Mouse (Mus musculus): ENCODE results near the gene Hpse. TPM values are rescaled to one million over a fixed set of nuclear protein-coding genes. Genes with fewer than 3 reads are reported as not detected.

Hpse gene
- polyA plus RNA-seq, 1 experiment: 0.66 TPM

DNA sequence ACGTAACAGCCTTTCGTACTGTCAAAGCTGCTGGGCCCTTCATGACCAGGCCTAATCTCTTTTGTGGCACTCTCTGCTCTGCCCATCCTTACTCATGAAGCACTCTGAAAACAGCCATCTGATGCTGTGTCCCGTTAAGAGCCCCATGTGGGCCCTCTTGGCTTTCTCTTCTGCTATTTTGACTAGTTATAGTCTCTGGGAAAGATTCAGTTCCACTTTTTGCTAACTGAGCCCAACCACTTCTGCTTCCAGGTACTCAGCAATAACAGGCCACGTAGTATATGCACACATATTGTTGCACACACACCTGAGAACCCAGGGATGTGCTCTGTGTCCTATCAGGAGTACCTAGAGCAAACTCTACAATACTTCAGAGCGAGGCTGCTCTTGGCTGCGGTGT is 56.5 kb downstream of the Hpse start:
- TF ChIP-seq MYOG (IDR thresholded peaks at IDR 0.05; ENCODE audit: control insufficient read depth in 1 of 3, insufficient read depth in 1 of 3, insufficient read length in 2 of 3, low read depth in 2 of 3) (no peak), POLR2AphosphoS2 (IDR thresholded peaks at IDR 0.05; ENCODE audit: insufficient read length, low read depth) (no peak), MYOD1 (IDR thresholded peaks at IDR 0.05; ENCODE audit: control insufficient read depth in 1 of 3, insufficient read length in 2 of 3, low read depth in 2 of 3) (no peak), TCF3 (IDR thresholded peaks at IDR 0.05; ENCODE audit: insufficient read length, low read depth) (no peak), SRF (IDR thresholded peaks at IDR 0.05; ENCODE audit: control insufficient read depth, insufficient read length, low read depth) (no peak), MAX (IDR thresholded peaks at IDR 0.05; ENCODE audit: low read depth) (no peak), E2F4 (IDR thresholded peaks at IDR 0.05; ENCODE audit: insufficient read depth) (no peak), TCF12 (IDR thresholded peaks at IDR 0.05; ENCODE audit: insufficient read depth, poor library complexity, severe bottlenecking) (no peak), POLR2A (IDR thresholded peaks at IDR 0.05; ENCODE audit: insufficient read length, low read depth) (no peak), REST (IDR thresholded peaks at IDR 0.05; ENCODE audit: insufficient read depth, insufficient read length) (no peak), USF1 (IDR thresholded peaks at IDR 0.05; ENCODE audit: low read depth) (no peak), CEBPB (IDR thresholded peaks at IDR 0.05; ENCODE audit: insufficient read depth, poor library complexity, severe bottlenecking) (no peak)
- Histone ChIP-seq H3K4me2 (ENCODE audit: low read depth) (no peak overlapping the region), H3K27me3 (ENCODE audit: control insufficient read depth, insufficient read depth, insufficient read length) (no peaks in the 10 kb centered on the region), H3ac (ENCODE audit: control insufficient read depth, insufficient read length) (no peak overlapping the region), H3K4me3 (no peak overlapping the region), H3K36me3 (ENCODE audit: control insufficient read depth, insufficient read depth) (peaks cover 20% of the 10 kb centered on the region), H3K79me2 (ENCODE audit: control insufficient read depth, insufficient read depth) (no peaks in the 10 kb centered on the region)

GRCm38 (mm10) chr5:100658460-100658859 is 61.1 kb downstream of the Hpse start:
- Histone ChIP-seq H3ac (ENCODE audit: control insufficient read depth, insufficient read length) (no peak overlapping the region), H3K36me3 (ENCODE audit: control insufficient read depth, insufficient read depth) (peaks cover 19% of the 10 kb centered on the region), H3K4me3 (no peak overlapping the region), H3K79me2 (ENCODE audit: control insufficient read depth, insufficient read depth) (no peaks in the 10 kb centered on the region), H3K4me2 (ENCODE audit: low read depth) (no peak overlapping the region), H3K27me3 (ENCODE audit: control insufficient read depth, insufficient read depth, insufficient read length) (no peaks in the 10 kb centered on the region)
- TF ChIP-seq POLR2A (IDR thresholded peaks at IDR 0.05; ENCODE audit: insufficient read length, low read depth): no peak
- TF ChIP-seq SRF (IDR thresholded peaks at IDR 0.05; ENCODE audit: control insufficient read depth, insufficient read length, low read depth): no peak
- TF ChIP-seq POLR2AphosphoS2 (IDR thresholded peaks at IDR 0.05; ENCODE audit: insufficient read length, low read depth): no peak
- TF ChIP-seq MAX (IDR thresholded peaks at IDR 0.05; ENCODE audit: low read depth): no peak
- TF ChIP-seq CEBPB (IDR thresholded peaks at IDR 0.05; ENCODE audit: insufficient read depth, poor library complexity, severe bottlenecking): no peak
- TF ChIP-seq MYOD1 (IDR thresholded peaks at IDR 0.05; ENCODE audit: control insufficient read depth in 1 of 3, insufficient read length in 2 of 3, low read depth in 2 of 3): peak in 2 of 3 experiments; percentile 70 to 76
- TF ChIP-seq TCF3 (IDR thresholded peaks at IDR 0.05; ENCODE audit: insufficient read length, low read depth): no peak
- TF ChIP-seq TCF12 (IDR thresholded peaks at IDR 0.05; ENCODE audit: insufficient read depth, poor library complexity, severe bottlenecking): no peak
- TF ChIP-seq E2F4 (IDR thresholded peaks at IDR 0.05; ENCODE audit: insufficient read depth): no peak
- no peak for TF ChIP-seq REST (IDR thresholded peaks at IDR 0.05; ENCODE audit: insufficient read depth, insufficient read length)
- no peak for TF ChIP-seq USF1 (IDR thresholded peaks at IDR 0.05; ENCODE audit: low read depth)
- peak in 1 of 3 experiments; percentile 34 for TF ChIP-seq MYOG (IDR thresholded peaks at IDR 0.05; ENCODE audit: control insufficient read depth in 1 of 3, insufficient read depth in 1 of 3, insufficient read length in 2 of 3, low read depth in 2 of 3)

DNA sequence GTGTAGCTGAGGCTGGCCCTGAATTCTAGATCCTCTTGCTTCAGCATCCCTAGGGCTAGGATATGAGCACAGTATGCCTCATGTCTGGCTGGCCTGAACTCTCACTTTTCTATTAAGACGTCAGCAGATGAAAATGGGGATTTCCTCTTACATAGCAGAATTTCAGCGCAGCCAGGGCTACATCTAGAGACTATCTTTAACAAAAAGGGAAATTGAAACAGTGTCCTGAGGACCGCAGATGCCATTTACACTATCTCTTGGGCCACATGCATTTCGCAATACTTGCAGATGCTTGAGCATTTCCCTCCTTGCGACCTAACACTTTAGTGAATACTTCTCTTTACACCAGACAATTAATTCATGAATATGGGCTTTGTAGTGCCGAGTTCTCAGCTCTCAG is 63.2 kb downstream of the Hpse start:
- H3ac ChIP-seq (ENCODE audit: control insufficient read depth, insufficient read length): no peak overlapping the region
- H3K36me3 ChIP-seq (ENCODE audit: control insufficient read depth, insufficient read depth): peaks cover 7% of the 10 kb centered on the region

DNA sequence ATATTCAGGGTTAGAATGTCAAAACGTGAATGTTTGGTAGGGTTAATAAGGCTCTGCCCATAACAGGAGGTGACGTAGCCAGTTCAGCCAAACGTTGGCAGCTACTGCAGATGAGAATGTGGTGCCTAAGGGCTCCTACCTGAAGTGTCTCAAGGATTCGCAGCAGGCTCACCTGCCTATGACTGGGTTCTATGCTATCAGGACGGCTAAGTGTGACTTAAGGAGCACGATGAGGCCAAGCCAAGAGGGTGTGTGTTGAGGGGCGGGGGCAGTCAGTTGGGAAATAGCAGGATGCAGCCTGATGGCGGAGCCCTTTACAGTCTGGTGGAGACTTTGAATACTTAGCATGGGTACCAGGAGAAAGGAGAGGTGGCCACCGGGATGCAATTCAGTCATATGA is 67.2 kb downstream of the Hpse start:
- Histone ChIP-seq H3K27me3 (ENCODE audit: control insufficient read depth, insufficient read depth, insufficient read length) (no peaks in the 10 kb centered on the region), H3ac (ENCODE audit: control insufficient read depth, insufficient read length) (no peak overlapping the region), H3K4me3 (no peak overlapping the region), H3K36me3 (ENCODE audit: control insufficient read depth, insufficient read depth) (peaks cover 7% of the 10 kb centered on the region), H3K79me2 (ENCODE audit: control insufficient read depth, insufficient read depth) (no peaks in the 10 kb centered on the region), H3K4me2 (ENCODE audit: low read depth) (no peak overlapping the region)
- TF ChIP-seq MYOD1 (IDR thresholded peaks at IDR 0.05; ENCODE audit: control insufficient read depth in 1 of 3, insufficient read length in 2 of 3, low read depth in 2 of 3): no peak
- TF ChIP-seq CEBPB (IDR thresholded peaks at IDR 0.05; ENCODE audit: insufficient read depth, poor library complexity, severe bottlenecking): no peak
- no peak for TF ChIP-seq USF1 (IDR thresholded peaks at IDR 0.05; ENCODE audit: low read depth)
- TF ChIP-seq MYOG (IDR thresholded peaks at IDR 0.05; ENCODE audit: control insufficient read depth in 1 of 3, insufficient read depth in 1 of 3, insufficient read length in 2 of 3, low read depth in 2 of 3): no peak
- TF ChIP-seq MAX (IDR thresholded peaks at IDR 0.05; ENCODE audit: low read depth): no peak
- TF ChIP-seq TCF3 (IDR thresholded peaks at IDR 0.05; ENCODE audit: insufficient read length, low read depth): no peak
- TF ChIP-seq REST (IDR thresholded peaks at IDR 0.05; ENCODE audit: insufficient read depth, insufficient read length): no peak
- no peak for TF ChIP-seq SRF (IDR thresholded peaks at IDR 0.05; ENCODE audit: control insufficient read depth, insufficient read length, low read depth)
- no peak for TF ChIP-seq POLR2AphosphoS2 (IDR thresholded peaks at IDR 0.05; ENCODE audit: insufficient read length, low read depth)
- TF ChIP-seq E2F4 (IDR thresholded peaks at IDR 0.05; ENCODE audit: insufficient read depth): no peak
- no peak for TF ChIP-seq TCF12 (IDR thresholded peaks at IDR 0.05; ENCODE audit: insufficient read depth, poor library complexity, severe bottlenecking)
- TF ChIP-seq POLR2A (IDR thresholded peaks at IDR 0.05; ENCODE audit: insufficient read length, low read depth): no peak

More for the DNA sequence above, 63.2 kb downstream of the Hpse start:
- no peak for TF ChIP-seq MYOG (IDR thresholded peaks at IDR 0.05; ENCODE audit: control insufficient read depth in 1 of 3, insufficient read depth in 1 of 3, insufficient read length in 2 of 3, low read depth in 2 of 3)
- TF ChIP-seq CEBPB (IDR thresholded peaks at IDR 0.05; ENCODE audit: insufficient read depth, poor library complexity, severe bottlenecking): 0 out of 2 replicates have a peak, but pooled peaks have one; percentile 11
- Histone ChIP-seq H3K79me2 (ENCODE audit: control insufficient read depth, insufficient read depth) (no peaks in the 10 kb centered on the region), H3K4me3 (no peak overlapping the region), H3K27me3 (ENCODE audit: control insufficient read depth, insufficient read depth, insufficient read length) (no peaks in the 10 kb centered on the region), H3K4me2 (ENCODE audit: low read depth) (no peak overlapping the region)

DNA sequence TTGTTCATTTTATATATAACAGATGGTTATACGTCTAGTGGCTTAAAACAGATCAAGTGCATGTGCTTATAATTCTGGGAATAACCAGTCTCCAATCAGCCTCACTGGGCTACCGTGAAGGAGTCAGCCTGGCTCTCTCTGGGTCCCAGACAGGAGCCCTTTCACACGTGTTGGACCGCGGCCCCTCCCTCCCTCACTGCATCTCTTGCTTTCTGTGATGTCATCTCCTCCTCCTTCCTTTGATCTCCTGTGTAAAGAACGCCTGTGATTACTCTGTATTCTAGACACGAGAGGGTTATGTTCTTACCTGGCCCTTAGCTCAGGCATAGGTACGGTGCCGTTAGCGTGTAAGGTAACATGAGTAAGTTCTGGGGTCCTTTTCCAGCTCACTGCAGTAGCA is 68.0 kb downstream of the Hpse start:
- H3K36me3 ChIP-seq (ENCODE audit: control insufficient read depth, insufficient read depth): peaks cover 5% of the 10 kb centered on the region
- H3K4me2 ChIP-seq (ENCODE audit: low read depth): no peak overlapping the region

More for the DNA sequence above, 68.0 kb downstream of the Hpse start:
- H3K27me3 ChIP-seq (ENCODE audit: control insufficient read depth, insufficient read depth, insufficient read length): no peaks in the 10 kb centered on the region
- no peaks in the 10 kb centered on the region for H3K79me2 ChIP-seq (ENCODE audit: control insufficient read depth, insufficient read depth)
- TF ChIP-seq POLR2A (IDR thresholded peaks at IDR 0.05; ENCODE audit: insufficient read length, low read depth) (no peak), MYOG (IDR thresholded peaks at IDR 0.05; ENCODE audit: control insufficient read depth in 1 of 3, insufficient read depth in 1 of 3, insufficient read length in 2 of 3, low read depth in 2 of 3) (no peak), MYOD1 (IDR thresholded peaks at IDR 0.05; ENCODE audit: control insufficient read depth in 1 of 3, insufficient read length in 2 of 3, low read depth in 2 of 3) (no peak)
- no peak overlapping the region for H3K4me3 ChIP-seq
- H3ac ChIP-seq (ENCODE audit: control insufficient read depth, insufficient read length): no peak overlapping the region
